Mouse (Mus musculus) 3134 (cell line): ENCODE measurements at regions not wholly inside any gene's neighbourhood (a gene's known extent, or its start where the extent isn't known, plus 50 kb on each side); places are given as distances from the start of the nearest gene placed in this dataset.

Source experiments
- DNase-seq: peaks from one replicate; pipeline ENCODE4 v3.0.0-alpha.2; 2011; ENCODE audit warnings: low spot score; ENCODE audit not compliant: insufficient read length; ENCODE audit errors: extremely low read depth

- no peak for DNase-seq
Measured at GRCm38 (mm10) chr1:14429326-14429725, 1663.8 kb downstream of the 4930444P10Rik start.

DNA sequence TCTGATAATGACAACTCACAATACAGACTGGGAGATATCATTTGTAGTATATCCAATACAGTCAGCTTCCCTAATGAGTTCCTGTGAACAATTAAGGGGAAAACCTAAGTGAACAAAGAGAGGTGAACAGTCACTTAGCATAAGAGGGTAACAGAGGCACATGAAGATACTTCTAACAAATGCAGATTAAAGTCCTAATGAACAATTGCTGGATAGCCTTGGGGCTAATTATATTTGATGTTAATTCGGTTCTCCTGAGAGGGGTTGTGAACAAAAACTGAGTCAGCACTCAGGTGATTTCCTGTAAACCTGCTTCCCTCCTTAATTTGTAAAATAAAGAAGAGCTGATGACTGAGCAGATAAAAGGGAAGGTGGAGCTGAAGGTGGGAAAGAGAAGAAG, 1672.1 kb downstream of the 4930444P10Rik start:
- no peak for DNase-seq

DNA sequence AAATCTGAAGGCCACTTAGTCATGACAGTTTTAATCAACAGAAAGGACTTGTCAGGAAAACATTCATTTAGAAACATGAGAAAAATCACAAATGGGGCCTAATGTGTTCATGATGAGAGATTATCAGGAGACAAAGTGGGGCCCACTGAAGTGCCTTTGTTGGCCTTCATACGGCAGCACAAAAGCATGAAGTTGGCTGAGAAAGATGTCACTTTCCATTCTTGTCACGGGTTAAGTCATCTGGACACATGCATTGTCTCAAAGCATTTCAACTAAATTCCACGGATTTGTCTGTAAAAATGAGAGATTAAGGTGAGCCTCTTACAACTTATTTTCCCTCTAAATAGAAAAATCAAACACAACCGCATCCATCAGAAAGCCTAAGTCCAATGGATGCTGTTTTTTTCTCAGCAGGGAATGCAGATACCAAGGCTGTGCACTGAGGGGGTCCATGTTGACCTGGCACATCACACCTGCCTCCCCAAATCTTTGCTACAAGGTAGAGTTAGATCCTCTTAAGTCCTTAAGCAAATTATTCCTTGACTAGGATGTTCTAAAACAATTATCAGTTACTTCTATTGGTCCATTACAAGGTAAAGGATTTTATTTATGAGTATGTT, 1679.2 kb downstream of the 4930444P10Rik start:
- DNase-seq = no peak

DNA sequence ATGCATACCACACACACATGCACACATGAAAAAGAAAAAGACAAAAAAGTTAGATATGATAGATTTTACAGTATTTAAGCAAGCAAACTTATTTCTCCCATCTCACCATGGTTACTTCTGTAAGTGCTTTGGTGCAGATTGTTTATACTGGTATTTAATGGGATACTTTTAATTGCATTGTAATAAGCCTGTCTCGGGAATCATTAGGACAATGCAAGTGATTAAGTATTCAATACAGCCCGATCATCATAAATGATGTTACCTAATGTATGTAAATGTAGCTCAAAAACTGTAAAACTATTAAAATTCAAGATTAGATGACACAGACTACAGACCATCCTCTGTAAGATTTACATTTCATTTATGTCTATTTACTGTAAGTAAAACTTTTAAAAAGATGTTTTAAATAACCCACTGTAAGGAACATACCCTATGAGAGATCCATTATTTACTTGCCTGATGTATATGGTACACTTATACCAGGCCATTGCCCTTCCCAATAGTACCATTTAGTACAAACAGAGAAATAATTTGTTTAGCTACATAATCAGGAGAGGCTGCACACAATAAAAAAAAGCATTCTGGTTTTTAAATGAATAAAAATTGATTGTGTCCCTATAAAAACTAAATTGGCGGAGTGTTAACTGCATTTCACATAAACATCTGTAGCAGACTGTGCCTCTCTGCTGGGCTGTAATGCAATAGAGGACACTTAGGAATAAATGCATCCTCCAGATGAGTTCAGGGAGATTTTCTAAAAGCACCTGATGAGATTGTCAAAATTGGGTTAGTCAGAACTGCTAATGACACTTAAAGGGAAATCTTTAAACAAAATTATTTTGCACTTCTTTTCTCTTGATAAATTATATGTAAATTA, 1722.9 kb downstream of the 4930444P10Rik start:
- DNase-seq = no peak

GRCm38 (mm10) chr1:14359998-14360640, 1733.0 kb downstream of the 4930444P10Rik start:
- DNase-seq = peak; percentile 40
